Mouse (Mus musculus): ENCODE results near the gene Cldn24. TPM values are rescaled to one million over a fixed set of nuclear protein-coding genes. Genes with fewer than 3 reads are reported as not detected.

The Cldn24 gene
- polyA plus RNA-seq (2012; ENCODE audit: insufficient read depth, low replicate concordance) = not detected in 2 replicates

GRCm38 (mm10) chr8:47821843-47822242 is at the start of gene Cldn24:
Gene Cldn24, plus strand, starts transcription at chr8:47822143.
- H3K27me3 ChIP-seq (replicated peaks) = no peaks in the 10 kb centered on the region
- H3K36me3 ChIP-seq (replicated peaks; ENCODE audit: low read length) = no peaks in the 10 kb centered on the region
- TF ChIP-seq GATA1 (IDR thresholded peaks at IDR 0.05; ENCODE audit: borderline replicate concordance, low read length) (no peak), FLI1 (IDR thresholded peaks at IDR 0.05; ENCODE audit: low read length) (no peak)
- no peak within 1 kb of the TSS for H3K4me3 ChIP-seq (replicated peaks)
- H3K9me3 ChIP-seq = peaks cover 5% of the 10 kb centered on the region; the same call in 1 of the 2 replicates
- no peaks in the 10 kb centered on the region for H3K4me1 ChIP-seq

- Histone ChIP-seq H3K4me1 (no peaks in the 10 kb centered on the region), H3K27me3 (replicated peaks) (no peaks in the 10 kb centered on the region), H3K9me3 (peaks cover 25% of the 10 kb centered on the region), H3K36me3 (replicated peaks; ENCODE audit: low read length) (no peaks in the 10 kb centered on the region), H3K4me3 (replicated peaks) (no peak overlapping the region)
- TF ChIP-seq GATA1 (IDR thresholded peaks at IDR 0.05; ENCODE audit: borderline replicate concordance, low read length) (no peak), FLI1 (IDR thresholded peaks at IDR 0.05; ENCODE audit: low read length) (no peak)
Measured at GRCm38 (mm10) chr8:47772986-47773385, 49.0 kb upstream of the Cldn24 start.

GRCm38 (mm10) chr8:47777415-47777814 is 44.5 kb upstream of the Cldn24 start:
- H3K9me3 ChIP-seq = peaks cover 4% of the 10 kb centered on the region; the same call in 1 of the 2 replicates

DNA sequence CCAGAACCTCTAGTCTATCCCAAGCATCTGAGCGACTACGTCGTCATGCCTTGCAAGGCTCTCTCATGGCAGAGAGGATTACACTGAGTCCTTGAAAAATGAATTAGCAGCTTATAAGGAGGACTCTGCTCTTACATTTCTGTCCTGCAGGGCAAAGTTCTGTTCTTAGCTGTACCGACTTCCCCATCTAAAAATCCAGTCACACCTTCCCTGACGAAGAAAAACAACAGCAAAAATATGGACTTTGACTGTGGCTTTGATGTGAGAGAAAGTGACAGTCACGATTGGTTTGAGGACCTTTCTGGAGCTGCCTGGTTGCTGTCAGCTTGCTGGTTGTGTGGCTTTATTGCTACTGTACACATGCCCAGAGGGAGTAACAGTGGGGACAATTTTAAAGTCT is 42.4 kb upstream of the Cldn24 start:
- TF ChIP-seq FLI1 (IDR thresholded peaks at IDR 0.05; ENCODE audit: low read length) (no peak), GATA1 (IDR thresholded peaks at IDR 0.05; ENCODE audit: borderline replicate concordance, low read length) (no peak)
- no peaks in the 10 kb centered on the region for H3K27me3 ChIP-seq (replicated peaks)
- no peak overlapping the region for H3K4me3 ChIP-seq (replicated peaks)
- no peaks in the 10 kb centered on the region for H3K36me3 ChIP-seq (replicated peaks; ENCODE audit: low read length)
- no peaks in the 10 kb centered on the region for H3K4me1 ChIP-seq
- H3K9me3 ChIP-seq = peaks cover 3% of the 10 kb centered on the region; the same call in 1 of the 2 replicates

More at GRCm38 (mm10) chr8:47777415-47777814, 44.5 kb upstream of the Cldn24 start:
- no peak overlapping the region for H3K4me3 ChIP-seq (replicated peaks)
- H3K36me3 ChIP-seq (replicated peaks; ENCODE audit: low read length) = no peaks in the 10 kb centered on the region
- no peaks in the 10 kb centered on the region for H3K4me1 ChIP-seq
- H3K27me3 ChIP-seq (replicated peaks) = no peaks in the 10 kb centered on the region
- TF ChIP-seq FLI1 (IDR thresholded peaks at IDR 0.05; ENCODE audit: low read length) = no peak
- TF ChIP-seq GATA1 (IDR thresholded peaks at IDR 0.05; ENCODE audit: borderline replicate concordance, low read length) = no peak

- TF ChIP-seq GATA1 (IDR thresholded peaks at IDR 0.05; ENCODE audit: borderline replicate concordance, low read length) = no peak
- no peak for TF ChIP-seq FLI1 (IDR thresholded peaks at IDR 0.05; ENCODE audit: low read length)
- no peaks in the 10 kb centered on the region for H3K27me3 ChIP-seq (replicated peaks)
- H3K36me3 ChIP-seq (replicated peaks; ENCODE audit: low read length) = no peaks in the 10 kb centered on the region
- H3K4me1 ChIP-seq = no peaks in the 10 kb centered on the region
- H3K4me3 ChIP-seq (replicated peaks) = no peak overlapping the region
- H3K9me3 ChIP-seq = peaks cover 10% of the 10 kb centered on the region
Measured at GRCm38 (mm10) chr8:47781881-47782280, 40.1 kb upstream of the Cldn24 start.

GRCm38 (mm10) chr8:47783544-47783943 is 38.4 kb upstream of the Cldn24 start:
- Histone ChIP-seq H3K9me3 (peaks cover 10% of the 10 kb centered on the region), H3K36me3 (replicated peaks; ENCODE audit: low read length) (no peaks in the 10 kb centered on the region), H3K4me1 (no peaks in the 10 kb centered on the region), H3K4me3 (replicated peaks) (no peak overlapping the region), H3K27me3 (replicated peaks) (no peaks in the 10 kb centered on the region)
- no peak for TF ChIP-seq FLI1 (IDR thresholded peaks at IDR 0.05; ENCODE audit: low read length)
- no peak for TF ChIP-seq GATA1 (IDR thresholded peaks at IDR 0.05; ENCODE audit: borderline replicate concordance, low read length)

GRCm38 (mm10) chr8:47783944-47784343 is 38.0 kb upstream of the Cldn24 start:
- H3K4me1 ChIP-seq = no peaks in the 10 kb centered on the region
- TF ChIP-seq FLI1 (IDR thresholded peaks at IDR 0.05; ENCODE audit: low read length) = no peak
- no peak for TF ChIP-seq GATA1 (IDR thresholded peaks at IDR 0.05; ENCODE audit: borderline replicate concordance, low read length)

GRCm38 (mm10) chr8:47784436-47784835 is 37.5 kb upstream of the Cldn24 start:
- TF ChIP-seq GATA1 (IDR thresholded peaks at IDR 0.05; ENCODE audit: borderline replicate concordance, low read length) = no peak
- TF ChIP-seq FLI1 (IDR thresholded peaks at IDR 0.05; ENCODE audit: low read length) = no peak
- peaks cover 10% of the 10 kb centered on the region for H3K9me3 ChIP-seq
- H3K4me1 ChIP-seq = no peaks in the 10 kb centered on the region
- H3K4me3 ChIP-seq (replicated peaks) = no peak overlapping the region
- no peaks in the 10 kb centered on the region for H3K27me3 ChIP-seq (replicated peaks)
- H3K36me3 ChIP-seq (replicated peaks; ENCODE audit: low read length) = no peaks in the 10 kb centered on the region

More at GRCm38 (mm10) chr8:47783944-47784343, 38.0 kb upstream of the Cldn24 start:
- Histone ChIP-seq H3K9me3 (peaks cover 10% of the 10 kb centered on the region), H3K27me3 (replicated peaks) (no peaks in the 10 kb centered on the region), H3K36me3 (replicated peaks; ENCODE audit: low read length) (no peaks in the 10 kb centered on the region), H3K4me3 (replicated peaks) (no peak overlapping the region)

DNA sequence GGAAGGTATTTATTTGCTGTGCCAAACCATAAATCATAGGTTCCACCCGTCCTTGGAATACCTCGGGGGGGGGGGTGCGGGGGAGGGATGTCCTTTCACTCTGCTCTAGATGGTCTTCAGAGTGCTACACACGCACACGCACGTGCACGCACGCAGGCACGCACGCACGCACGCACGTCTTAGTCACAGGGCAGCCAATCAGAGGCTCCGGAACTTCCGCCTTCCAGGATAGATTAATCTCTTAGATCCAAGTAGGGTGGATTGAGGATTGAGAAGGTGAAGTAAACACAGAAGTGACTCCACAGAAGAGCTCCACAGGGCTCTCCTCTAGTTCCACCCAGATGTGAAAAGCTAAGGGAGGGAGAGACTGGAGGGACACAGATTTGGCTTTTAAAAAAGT is 35.6 kb upstream of the Cldn24 start:
- no peak for TF ChIP-seq GATA1 (IDR thresholded peaks at IDR 0.05; ENCODE audit: borderline replicate concordance, low read length)
- no peak for TF ChIP-seq FLI1 (IDR thresholded peaks at IDR 0.05; ENCODE audit: low read length)
- H3K4me1 ChIP-seq = no peaks in the 10 kb centered on the region
- H3K9me3 ChIP-seq = peaks cover 10% of the 10 kb centered on the region
- H3K27me3 ChIP-seq (replicated peaks) = no peaks in the 10 kb centered on the region
- no peak overlapping the region for H3K4me3 ChIP-seq (replicated peaks)
- no peaks in the 10 kb centered on the region for H3K36me3 ChIP-seq (replicated peaks; ENCODE audit: low read length)

DNA sequence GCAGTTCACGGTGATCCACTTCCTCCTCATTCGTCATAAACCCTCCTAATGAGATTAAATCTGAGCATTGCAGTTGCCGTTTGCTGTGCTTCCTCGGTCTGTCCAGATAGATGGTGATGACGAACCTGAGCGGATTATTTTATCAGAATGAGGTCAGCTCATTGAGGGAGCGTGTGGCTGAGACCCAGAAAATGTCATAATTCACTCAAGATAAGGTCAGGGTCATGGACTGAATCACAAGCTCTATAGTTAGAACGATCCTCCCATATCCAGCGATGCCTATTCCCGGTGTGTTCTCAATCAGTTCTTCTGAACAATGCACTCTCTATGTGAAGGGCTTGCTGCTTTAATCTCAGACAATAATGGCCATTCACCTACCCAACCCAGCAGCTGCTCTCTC is 34.2 kb upstream of the Cldn24 start:
- H3K4me3 ChIP-seq (replicated peaks) = no peak overlapping the region
- TF ChIP-seq GATA1 (IDR thresholded peaks at IDR 0.05; ENCODE audit: borderline replicate concordance, low read length) (no peak), FLI1 (IDR thresholded peaks at IDR 0.05; ENCODE audit: low read length) (no peak)
- no peaks in the 10 kb centered on the region for H3K36me3 ChIP-seq (replicated peaks; ENCODE audit: low read length)

DNA sequence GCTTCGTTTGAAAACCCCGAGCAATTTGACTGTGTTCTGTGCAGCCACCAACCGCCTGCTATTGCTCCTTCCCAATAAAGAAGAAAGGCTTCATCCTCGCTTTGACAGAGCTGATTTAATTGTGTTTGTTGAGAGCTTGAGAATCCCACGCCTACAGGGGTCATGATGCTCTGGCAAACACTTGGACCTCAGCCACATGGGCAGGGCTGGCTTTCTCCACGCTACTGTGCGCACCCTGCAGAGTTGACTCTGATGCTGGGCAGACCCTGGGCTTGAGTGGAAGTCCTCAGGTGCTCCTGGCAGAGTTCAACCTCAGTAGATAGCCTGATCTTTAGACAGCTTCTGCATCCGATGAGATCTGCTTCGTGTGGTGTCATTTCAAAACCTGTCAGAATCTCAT is 30.0 kb upstream of the Cldn24 start:
- no peaks in the 10 kb centered on the region for H3K36me3 ChIP-seq (replicated peaks; ENCODE audit: low read length)

More for the DNA sequence above, 34.2 kb upstream of the Cldn24 start:
- Histone ChIP-seq H3K4me1 (no peaks in the 10 kb centered on the region), H3K27me3 (replicated peaks) (no peaks in the 10 kb centered on the region), H3K9me3 (peaks cover 15% of the 10 kb centered on the region)

More for the DNA sequence above, 30.0 kb upstream of the Cldn24 start:
- Histone ChIP-seq H3K4me1 (no peaks in the 10 kb centered on the region), H3K4me3 (replicated peaks) (no peak overlapping the region), H3K27me3 (replicated peaks) (no peaks in the 10 kb centered on the region), H3K9me3 (peaks cover 19% of the 10 kb centered on the region)
- no peak for TF ChIP-seq FLI1 (IDR thresholded peaks at IDR 0.05; ENCODE audit: low read length)
- TF ChIP-seq GATA1 (IDR thresholded peaks at IDR 0.05; ENCODE audit: borderline replicate concordance, low read length) = no peak

All from megakaryocyte, embryonic 14.5 days (primary cell).